Mouse (Mus musculus) ES-Bruce4 (cell line): ENCODE measurements at regions not wholly inside any gene's neighbourhood (a gene's known extent, or its start where the extent isn't known, plus 50 kb on each side); places are given as distances from the start of the nearest gene placed in this dataset.

Experiments used
- CTCF ChIP-seq: IDR thresholded peaks from one replicate; pipeline ENCODE4 v1.8.1; 2011; ENCODE audit warnings: low read depth, low read length
- EP300 ChIP-seq: IDR thresholded peaks from 2 replicates; pipeline ENCODE4 v1.6.1; 2011; ENCODE audit warnings: low read depth, low read length; ENCODE audit not compliant: insufficient read depth
- POLR2A ChIP-seq: IDR thresholded peaks from one replicate; pipeline ENCODE4 v1.8.1; 2011; ENCODE audit warnings: low read length; ENCODE audit not compliant: insufficient read depth

DNA sequence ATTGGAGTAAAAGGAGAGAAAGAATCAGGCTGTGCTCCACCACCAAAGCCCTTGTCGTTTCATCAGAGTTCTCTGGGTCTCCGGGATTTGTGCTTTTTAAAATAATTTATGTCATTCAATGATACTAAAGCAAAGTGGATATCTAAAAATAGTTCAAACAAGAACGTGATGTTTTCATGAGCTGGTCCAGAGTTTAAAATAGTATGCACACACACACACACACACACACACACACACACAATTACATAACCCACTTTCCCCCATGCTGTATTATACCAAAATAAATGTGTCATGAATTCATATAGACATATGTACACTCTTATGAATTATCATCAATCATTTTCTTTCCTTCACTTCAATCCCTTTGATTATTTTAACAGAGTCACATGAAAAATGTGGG lies 118.5 kb upstream of the Gdnf start:
- TF ChIP-seq CTCF (no peak), POLR2A (no peak), EP300 (no peak)
